Mouse (Mus musculus) splenic B cell, adult 2 months (primary cell): ENCODE measurements around the gene A430033K04Rik.

Experiments
- DNase-seq: peaks from one replicate; pipeline ENCODE4 v3.0.0-alpha.2; 2011; ENCODE audit warnings: low read depth, low spot score
- H3K27me3 ChIP-seq: 2 replicates; pipeline ENCODE4 v1.6.1; 2012; ENCODE audit warnings: mild to moderate bottlenecking, low read length, moderate library complexity, mixed read lengths; ENCODE audit not compliant: control insufficient read depth, poor library complexity, insufficient read depth, severe bottlenecking
- H3K36me3 ChIP-seq: 2 replicates; pipeline ENCODE4 v1.6.1; 2012; ENCODE audit warnings: mild to moderate bottlenecking, low read length, moderate library complexity, mixed read lengths; ENCODE audit not compliant: control insufficient read depth, poor library complexity, insufficient read depth, severe bottlenecking

A430033K04Rik gene

DNA sequence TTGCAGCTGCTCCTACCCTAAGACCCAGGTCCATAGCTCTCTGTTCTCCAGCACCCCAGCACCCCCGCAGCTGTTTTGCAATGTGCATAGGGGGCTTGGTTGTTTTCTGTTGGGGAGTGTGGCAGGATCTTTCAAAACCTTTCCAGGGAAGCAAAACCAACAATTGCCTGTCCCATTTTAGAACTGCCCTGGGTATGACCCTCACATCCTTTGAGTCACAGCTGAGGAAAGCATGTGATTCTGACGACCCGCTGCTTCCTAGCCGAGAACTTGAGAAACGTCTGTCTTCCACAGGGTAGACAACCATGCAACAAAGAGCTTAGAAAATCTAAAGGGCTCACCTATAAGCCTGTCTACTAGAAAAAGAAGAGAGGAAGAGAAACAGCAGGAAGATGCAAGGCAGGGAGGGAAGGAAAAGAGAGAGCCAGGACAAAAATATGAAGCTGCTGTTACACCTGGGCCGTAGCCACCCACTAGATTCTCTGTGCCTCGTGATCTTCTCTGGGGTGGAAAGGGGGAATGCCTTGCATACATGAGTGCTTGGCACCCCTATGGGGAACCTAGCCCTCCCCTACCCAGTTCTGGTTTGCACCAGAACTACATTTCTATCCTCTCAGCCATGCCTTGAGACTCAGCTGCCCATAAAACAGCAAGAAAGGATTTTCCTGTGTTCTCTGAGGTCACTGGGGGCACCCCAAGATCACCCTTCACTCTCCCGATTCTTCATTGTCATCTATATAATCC lies 60.5 kb downstream of the A430033K04Rik start:
- no peak for DNase-seq
- H3K27me3 ChIP-seq, result no peaks in the 10 kb centered on the region
- H3K36me3 ChIP-seq, result no peaks in the 10 kb centered on the region

- DNase-seq, result no peak
- Histone ChIP-seq H3K36me3 (no peaks in the 10 kb centered on the region), H3K27me3 (no peaks in the 10 kb centered on the region)
Measured at GRCm38 (mm10) chr5:138683821-138684220, 61.2 kb downstream of the A430033K04Rik start.

- no peaks in the 10 kb centered on the region for H3K36me3 ChIP-seq
- H3K27me3 ChIP-seq, result no peaks in the 10 kb centered on the region
- no peak for DNase-seq
Measured at GRCm38 (mm10) chr5:138687453-138687852, 64.8 kb downstream of the A430033K04Rik start.

- H3K36me3 ChIP-seq, result no peaks in the 10 kb centered on the region
- DNase-seq, result no peak
- no peaks in the 10 kb centered on the region for H3K27me3 ChIP-seq
Measured at GRCm38 (mm10) chr5:138689254-138689653, 66.6 kb downstream of the A430033K04Rik start.

- Histone ChIP-seq H3K36me3 (no peaks in the 10 kb centered on the region), H3K27me3 (no peaks in the 10 kb centered on the region)
- no peak for DNase-seq
Measured at GRCm38 (mm10) chr5:138692936-138693570, 70.4 kb downstream of the A430033K04Rik start.

- Histone ChIP-seq H3K27me3 (no peaks in the 10 kb centered on the region), H3K36me3 (no peaks in the 10 kb centered on the region)
- no peak for DNase-seq
Measured at GRCm38 (mm10) chr5:138694036-138694435, 71.4 kb downstream of the A430033K04Rik start.

DNA sequence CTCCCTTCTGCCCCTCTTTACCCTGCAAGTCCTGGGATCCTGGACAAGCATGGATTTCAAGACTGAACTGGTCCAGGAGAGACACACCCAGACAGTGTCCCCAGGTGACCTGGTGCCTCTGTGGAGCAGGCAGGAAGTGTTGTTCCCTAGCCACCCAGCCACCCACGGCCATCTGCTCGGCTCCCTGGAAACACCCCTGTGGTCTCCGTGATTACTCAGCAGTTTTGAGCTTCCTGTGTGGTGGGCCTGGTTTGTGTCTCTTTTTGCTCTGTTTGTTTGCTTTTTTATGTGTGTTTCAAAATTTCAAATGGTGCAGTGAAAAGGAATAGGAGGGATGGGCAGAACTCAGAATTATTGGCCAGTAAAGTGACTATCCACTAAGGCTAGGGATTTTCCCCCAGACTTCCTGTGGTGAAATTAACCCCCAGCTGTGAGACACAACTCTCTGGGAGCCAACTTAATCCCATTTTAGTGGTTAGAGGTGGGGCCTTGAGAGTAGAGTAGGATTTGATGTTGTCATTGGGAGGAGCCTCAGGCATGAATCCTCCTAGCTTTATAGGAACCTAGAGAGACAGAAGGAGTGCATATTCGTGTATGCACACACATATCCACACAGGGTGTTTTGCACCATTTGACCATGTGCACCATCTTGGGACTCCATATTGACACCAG lies 72.0 kb downstream of the A430033K04Rik start:
- H3K36me3 ChIP-seq, result no peaks in the 10 kb centered on the region
- no peaks in the 10 kb centered on the region for H3K27me3 ChIP-seq
- no peak for DNase-seq

DNA sequence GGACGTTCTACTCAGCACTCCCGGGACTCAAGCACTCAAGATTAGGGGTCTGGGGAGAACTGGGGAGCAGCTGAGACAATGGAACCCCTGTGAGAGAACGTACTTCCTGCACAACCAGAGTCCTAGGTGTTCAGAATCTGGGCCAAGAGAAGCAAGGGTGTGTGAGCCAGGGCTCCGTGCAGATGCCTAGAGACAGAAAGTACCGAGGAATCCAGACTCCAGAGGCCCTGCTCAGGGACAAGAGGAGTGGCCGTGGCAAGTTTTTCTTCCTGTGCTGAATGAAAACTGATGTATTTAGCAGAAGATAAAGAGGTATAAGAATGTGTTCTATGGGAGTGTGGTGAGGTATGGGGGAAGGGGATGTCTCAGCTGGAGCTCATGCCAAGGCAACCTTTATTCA lies 74.8 kb downstream of the A430033K04Rik start:
- H3K36me3 ChIP-seq, result no peaks in the 10 kb centered on the region
- no peaks in the 10 kb centered on the region for H3K27me3 ChIP-seq
- no peak for DNase-seq
